Mouse (Mus musculus): Measurements from ENCODE around the gene Gm20683. TPM values are rescaled to one million over a fixed set of nuclear protein-coding genes. Genes with fewer than 3 reads are reported as not detected.

Gene Gm20683
- polyA plus RNA-seq (2015; fragmentation: Nextera tagmentation; extraction: Ambion mirVana): 8.3 and 10.1 TPM in 2 replicates

- H3K9ac ChIP-seq (replicated peaks): no peak within 1 kb of the TSS
- no peak for ATAC-seq (replicated peaks)
- no peaks in the 10 kb centered on the region for H3K27me3 ChIP-seq
- WGBS: 94% methylated on average over 22 of the region's 22 CpGs
- H3K9me3 ChIP-seq: no peaks in the 10 kb centered on the region
- H3K36me3 ChIP-seq: peaks cover 34% of the 10 kb centered on the region
- H3K4me3 ChIP-seq: no peak within 1 kb of the TSS
- peaks cover 40% of the 10 kb centered on the region for H3K4me1 ChIP-seq
- no peak within 1 kb of the TSS for H3K4me2 ChIP-seq (replicated peaks)
- no peak within 1 kb of the TSS for H3K27ac ChIP-seq (replicated peaks)
Measured at GRCm38 (mm10) chr17:25841117-25841880, at the start of gene Gm20683. TSS of gene Gm20683 (minus strand) at chr17:25841763.

- 75% methylated on average over 3 of the region's 3 CpGs for WGBS
- Histone ChIP-seq H3K36me3 (peaks cover 22% of the 10 kb centered on the region), H3K9me3 (no peaks in the 10 kb centered on the region), H3K27ac (replicated peaks) (peak overlapping the region; percentile 48; the same call in 1 of the 2 replicates), H3K9ac (replicated peaks) (no peak overlapping the region), H3K4me1 (no peaks in the 10 kb centered on the region), H3K4me3 (no peak overlapping the region), H3K27me3 (no peaks in the 10 kb centered on the region), H3K4me2 (replicated peaks) (no peak overlapping the region)
- ATAC-seq (replicated peaks): no peak
Measured at GRCm38 (mm10) chr17:25888837-25889236, 47.3 kb upstream of the Gm20683 start.

- Histone ChIP-seq H3K4me3 (no peak overlapping the region), H3K4me1 (no peaks in the 10 kb centered on the region), H3K9ac (replicated peaks) (no peak overlapping the region), H3K9me3 (no peaks in the 10 kb centered on the region), H3K4me2 (replicated peaks) (no peak overlapping the region), H3K36me3 (peaks cover 30% of the 10 kb centered on the region), H3K27me3 (no peaks in the 10 kb centered on the region), H3K27ac (replicated peaks) (0 out of 2 replicates have a peak overlapping the region, but pooled peaks have one; percentile 31)
- WGBS: 79% methylated on average over 10 of the region's 10 CpGs
- no peak for ATAC-seq (replicated peaks)
Measured at GRCm38 (mm10) chr17:25887467-25887866, 45.9 kb upstream of the Gm20683 start.

- Histone ChIP-seq H3K27ac (replicated peaks) (no peak overlapping the region), H3K36me3 (peaks cover 32% of the 10 kb centered on the region)
- no peak for ATAC-seq (replicated peaks)
Measured at GRCm38 (mm10) chr17:25886806-25887205, 45.2 kb upstream of the Gm20683 start.

GRCm38 (mm10) chr17:25885636-25886035 lies 44.1 kb upstream of the Gm20683 start:
- H3K4me1 ChIP-seq: peaks cover 2% of the 10 kb centered on the region; the same call in 1 of the 2 replicates
- no peaks in the 10 kb centered on the region for H3K9me3 ChIP-seq
- no peak overlapping the region for H3K4me2 ChIP-seq (replicated peaks)
- no peaks in the 10 kb centered on the region for H3K27me3 ChIP-seq
- ATAC-seq (replicated peaks): no peak
- no peak overlapping the region for H3K27ac ChIP-seq (replicated peaks)
- no peak overlapping the region for H3K4me3 ChIP-seq
- no peak overlapping the region for H3K9ac ChIP-seq (replicated peaks)
- 75% methylated on average over 4 of the region's 4 CpGs for WGBS
- peaks cover 30% of the 10 kb centered on the region for H3K36me3 ChIP-seq

More at GRCm38 (mm10) chr17:25886806-25887205, 45.2 kb upstream of the Gm20683 start:
- H3K27me3 ChIP-seq: no peaks in the 10 kb centered on the region
- H3K4me1 ChIP-seq: no peaks in the 10 kb centered on the region
- H3K9me3 ChIP-seq: no peaks in the 10 kb centered on the region
- H3K9ac ChIP-seq (replicated peaks): no peak overlapping the region
- no peak overlapping the region for H3K4me2 ChIP-seq (replicated peaks)
- H3K4me3 ChIP-seq: no peak overlapping the region

DNA sequence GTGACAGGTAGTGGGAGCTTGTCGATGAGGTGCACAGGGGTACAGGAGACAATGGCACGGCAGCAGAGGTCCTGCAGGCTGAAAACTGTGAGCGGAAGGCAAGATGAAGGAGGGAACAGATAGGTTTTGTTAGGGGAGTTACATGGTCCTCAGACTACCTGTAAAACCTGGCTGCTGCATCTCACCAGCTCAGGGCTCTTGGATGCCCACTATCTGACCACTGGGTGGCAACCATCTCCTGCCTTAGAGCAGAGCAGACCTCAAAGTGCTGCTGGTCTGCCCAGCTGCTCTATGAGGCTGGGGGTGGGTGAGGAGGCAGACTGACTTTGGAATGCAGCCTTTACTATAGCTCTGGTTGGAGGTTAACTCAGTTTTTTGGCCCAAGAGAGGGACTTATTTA lies 42.3 kb upstream of the Gm20683 start:
- no peak for ATAC-seq (replicated peaks)
- Histone ChIP-seq H3K27ac (replicated peaks) (no peak overlapping the region), H3K4me1 (peaks cover 8% of the 10 kb centered on the region), H3K9me3 (no peaks in the 10 kb centered on the region), H3K4me3 (no peak overlapping the region), H3K9ac (replicated peaks) (no peak overlapping the region), H3K36me3 (peaks cover 32% of the 10 kb centered on the region), H3K27me3 (no peaks in the 10 kb centered on the region), H3K4me2 (replicated peaks) (no peak overlapping the region)
- WGBS: 92% methylated on average over 3 of the region's 3 CpGs

GRCm38 (mm10) chr17:25883268-25883667 lies 41.7 kb upstream of the Gm20683 start:
- Histone ChIP-seq H3K4me3 (no peak overlapping the region), H3K27ac (replicated peaks) (no peak overlapping the region), H3K36me3 (peaks cover 37% of the 10 kb centered on the region), H3K4me2 (replicated peaks) (no peak overlapping the region), H3K9ac (replicated peaks) (no peak overlapping the region), H3K27me3 (no peaks in the 10 kb centered on the region), H3K4me1 (peaks cover 8% of the 10 kb centered on the region), H3K9me3 (no peaks in the 10 kb centered on the region)
- 80% methylated on average over 8 of the region's 8 CpGs for WGBS
- ATAC-seq (replicated peaks): no peak

DNA sequence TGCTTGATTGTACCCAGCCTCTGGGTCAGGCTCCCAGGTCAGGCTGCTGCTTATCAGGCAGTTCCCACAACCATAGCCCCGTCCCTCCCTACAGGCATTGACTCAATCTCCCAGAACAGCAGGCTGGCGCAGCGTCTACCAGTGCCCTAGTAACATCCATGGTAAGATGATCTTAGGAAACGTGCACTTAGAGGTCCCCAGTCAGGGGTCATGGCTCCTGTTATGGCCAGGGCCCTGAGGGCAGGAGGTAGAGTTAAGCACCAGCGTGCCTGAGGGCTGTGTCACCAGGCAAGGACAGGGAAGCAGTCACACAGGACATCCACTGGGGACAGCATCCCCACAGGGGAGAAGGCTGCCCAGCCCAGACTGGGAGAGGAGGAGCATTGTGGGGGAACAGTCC lies 40.7 kb upstream of the Gm20683 start:
- Histone ChIP-seq H3K4me1 (peaks cover 11% of the 10 kb centered on the region), H3K27ac (replicated peaks) (no peak overlapping the region; the same call in 1 of the 2 replicates), H3K9me3 (no peaks in the 10 kb centered on the region), H3K36me3 (peaks cover 41% of the 10 kb centered on the region), H3K4me2 (replicated peaks) (no peak overlapping the region), H3K9ac (replicated peaks) (no peak overlapping the region), H3K27me3 (no peaks in the 10 kb centered on the region), H3K4me3 (no peak overlapping the region)
- no peak for ATAC-seq (replicated peaks)
- WGBS: 51% methylated on average over 5 of the region's 5 CpGs

DNA sequence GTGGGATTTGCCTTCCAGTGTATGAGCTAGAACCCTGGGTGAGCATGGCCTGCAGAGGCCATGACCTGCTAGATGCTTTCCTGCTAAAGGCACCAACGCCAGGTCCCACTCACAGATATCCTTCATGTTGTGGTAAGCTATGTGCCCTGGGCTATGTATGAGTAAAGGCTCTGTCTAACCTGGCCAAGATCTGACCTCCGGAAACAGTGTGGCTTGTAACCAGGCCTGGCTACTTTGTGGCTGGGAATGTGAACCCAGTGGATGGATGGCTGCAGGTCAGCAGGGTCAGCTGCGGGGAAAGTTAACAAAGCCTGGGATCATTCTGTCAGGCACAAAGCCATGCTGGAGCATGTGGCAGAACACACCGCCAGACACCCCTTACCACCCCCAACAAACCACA lies 40.1 kb upstream of the Gm20683 start:
- WGBS: 29% methylated on average over 4 of the region's 4 CpGs
- Histone ChIP-seq H3K4me2 (replicated peaks) (no peak overlapping the region), H3K27ac (replicated peaks) (0 out of 2 replicates have a peak overlapping the region, but pooled peaks have one; percentile 1), H3K4me3 (no peak overlapping the region), H3K9ac (replicated peaks) (no peak overlapping the region), H3K27me3 (no peaks in the 10 kb centered on the region), H3K36me3 (peaks cover 40% of the 10 kb centered on the region), H3K4me1 (peaks cover 16% of the 10 kb centered on the region), H3K9me3 (no peaks in the 10 kb centered on the region)
- no peak for ATAC-seq (replicated peaks)

DNA sequence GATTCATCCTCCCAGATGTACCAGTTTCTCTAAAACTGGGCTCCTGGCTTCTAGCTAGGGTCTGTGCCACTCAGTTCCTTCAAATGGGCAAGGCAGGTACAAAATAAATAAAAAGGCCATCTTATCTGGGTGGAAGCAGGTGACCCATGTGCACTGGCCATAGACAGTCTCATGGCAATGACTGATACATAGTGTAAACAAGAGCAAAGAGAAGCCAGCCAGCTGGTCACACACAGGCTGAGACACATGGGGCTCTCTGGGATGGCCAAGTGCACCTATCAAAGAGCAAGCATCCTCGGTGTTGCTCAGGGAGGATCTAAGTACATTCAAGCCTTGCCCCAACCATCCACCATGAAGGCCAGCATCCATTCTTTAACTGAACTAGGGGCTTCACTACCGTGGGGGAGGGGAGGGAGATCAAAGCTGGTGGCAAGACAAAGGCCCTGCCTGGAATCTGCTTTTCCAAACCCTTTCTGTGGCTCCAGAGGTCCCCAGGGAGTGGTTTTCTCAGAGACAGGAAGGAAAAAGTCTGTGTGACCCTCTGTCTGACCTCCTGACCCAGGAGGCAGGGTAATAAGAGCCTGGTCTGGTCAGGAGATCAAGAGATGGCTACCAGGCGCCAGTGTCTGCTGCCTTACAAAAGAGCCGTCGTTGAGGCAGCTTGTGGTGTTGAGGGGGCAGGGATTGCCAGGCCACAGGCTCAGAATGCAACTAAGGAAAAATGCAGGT lies 39.5 kb upstream of the Gm20683 start:
- Histone ChIP-seq H3K4me3 (no peak overlapping the region), H3K27ac (replicated peaks) (0 out of 2 replicates have a peak overlapping the region, but pooled peaks have one; percentile 1), H3K9me3 (no peaks in the 10 kb centered on the region), H3K9ac (replicated peaks) (no peak overlapping the region), H3K4me2 (replicated peaks) (no peak overlapping the region), H3K4me1 (peaks cover 22% of the 10 kb centered on the region), H3K27me3 (no peaks in the 10 kb centered on the region), H3K36me3 (peaks cover 40% of the 10 kb centered on the region)
- WGBS: 8% methylated on average over 5 of the region's 5 CpGs
- no peak for ATAC-seq (replicated peaks)

DNA sequence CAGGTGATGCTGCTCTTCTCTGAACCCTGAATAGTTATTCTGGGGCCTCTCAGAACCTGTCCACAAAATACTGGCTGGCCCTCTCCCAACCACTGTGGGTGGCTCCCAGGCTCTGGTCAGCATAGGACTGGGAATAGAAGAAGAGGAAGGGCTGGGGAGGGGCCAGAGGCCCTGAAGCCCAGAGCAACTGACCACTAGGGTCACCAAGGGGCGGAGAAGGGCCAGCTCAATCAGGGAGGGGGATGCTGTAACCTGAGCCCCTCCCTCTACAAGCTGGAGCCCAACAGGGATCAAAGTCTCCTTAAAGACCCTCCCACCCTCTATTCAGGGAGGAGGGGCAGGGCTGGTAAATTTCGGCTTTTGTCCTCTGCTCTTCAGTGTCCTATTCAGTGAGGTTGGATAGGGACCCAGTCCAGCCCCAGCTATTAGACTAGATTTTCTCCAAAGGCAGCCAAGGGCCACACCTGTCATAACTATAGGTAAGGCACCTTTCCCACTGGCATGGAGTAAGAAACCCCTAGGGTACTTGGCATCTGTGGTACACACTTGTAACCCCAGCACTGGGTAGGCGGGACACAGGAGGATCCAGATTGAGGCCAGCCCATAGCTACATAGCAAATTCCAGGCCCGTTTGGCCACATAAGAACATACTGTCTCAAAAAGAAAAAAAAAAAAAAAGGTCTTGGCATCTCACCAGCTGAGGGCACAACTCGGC lies 38.8 kb upstream of the Gm20683 start, which contains the start of gene Wfikkn1:
Gene Wfikkn1 (minus strand): TSS at position 663 of the 715 bp plus-strand sequence.
- no peak for ATAC-seq (replicated peaks)
- 28% methylated on average over 5 of the region's 5 CpGs for WGBS
- H3K27ac ChIP-seq (replicated peaks): 0 out of 2 replicates have a peak within 1 kb of the TSS, but pooled peaks have one; percentile 1
- H3K9ac ChIP-seq (replicated peaks): no peak within 1 kb of the TSS
- peaks cover 40% of the 10 kb centered on the region for H3K36me3 ChIP-seq
- no peaks in the 10 kb centered on the region for H3K27me3 ChIP-seq
- H3K4me2 ChIP-seq (replicated peaks): no peak within 1 kb of the TSS
- H3K4me3 ChIP-seq: no peak within 1 kb of the TSS
- peaks cover 26% of the 10 kb centered on the region for H3K4me1 ChIP-seq
- H3K9me3 ChIP-seq: no peaks in the 10 kb centered on the region

DNA sequence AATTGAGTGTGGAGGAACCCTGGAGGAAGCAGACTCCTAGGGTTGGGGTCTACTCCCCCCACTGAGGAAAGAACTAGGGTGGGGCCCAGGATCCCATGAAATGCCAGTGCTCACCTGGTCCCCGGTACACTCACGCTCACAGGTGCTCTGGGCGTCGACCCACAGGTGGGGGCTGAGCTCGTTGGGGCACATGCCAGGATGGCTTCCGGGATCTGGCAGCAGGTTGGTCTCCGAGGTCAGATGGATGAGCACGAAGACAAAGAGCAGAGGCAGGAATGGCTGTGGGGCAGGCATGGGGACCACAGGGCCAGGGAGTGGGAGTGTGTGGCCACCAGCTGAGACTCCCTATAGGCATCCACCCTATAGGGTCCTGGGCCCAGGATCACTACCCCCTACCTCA lies 38.2 kb upstream of the Gm20683 start:
- 75% methylated on average over 8 of the region's 8 CpGs for WGBS
- H3K9me3 ChIP-seq: no peaks in the 10 kb centered on the region
- H3K36me3 ChIP-seq: peaks cover 39% of the 10 kb centered on the region
- no peak overlapping the region for H3K9ac ChIP-seq (replicated peaks)
- H3K4me1 ChIP-seq: peaks cover 26% of the 10 kb centered on the region
- H3K27ac ChIP-seq (replicated peaks): no peak overlapping the region
- ATAC-seq (replicated peaks): no peak
- H3K4me3 ChIP-seq: no peak overlapping the region
- no peak overlapping the region for H3K4me2 ChIP-seq (replicated peaks)
- no peaks in the 10 kb centered on the region for H3K27me3 ChIP-seq

All from forebrain, embryonic 15.5 days (tissue).